Mouse (Mus musculus) right cerebral cortex, postnatal 10 days (tissue): Measurements from ENCODE around the gene Tlx3.
A peak's percentile ranks its signal among the peaks of the same experiment; 100 is the strongest.

Source experiments
- DNase-seq, 2 experiments: peaks; one replicate each; pipeline ENCODE4 v3.0.0; 2021; ENCODE audit warnings: low spot score in 2 of 2

Tlx3 gene

GRCm38 (mm10) chr11:33203383-33204328 is at the start of gene Tlx3:
Gene Tlx3, minus strand, starts transcription at chr11:33203589.
- DNase-seq, result peak in 1 of 2 experiments; percentile 26

GRCm38 (mm10) chr11:33240295-33240694 is 36.9 kb upstream of the Tlx3 start:
- no peak for DNase-seq

GRCm38 (mm10) chr11:33234134-33234533 is 30.7 kb upstream of the Tlx3 start:
- DNase-seq, result no peak

GRCm38 (mm10) chr11:33232056-33232455 is 28.7 kb upstream of the Tlx3 start:
- DNase-seq, result no peak

GRCm38 (mm10) chr11:33228186-33228585 is 24.8 kb upstream of the Tlx3 start:
- no peak for DNase-seq

- no peak for DNase-seq
Measured at GRCm38 (mm10) chr11:33226516-33226915, 23.1 kb upstream of the Tlx3 start.

- DNase-seq, result no peak
Measured at GRCm38 (mm10) chr11:33221566-33222365, 18.4 kb upstream of the Tlx3 start.

- DNase-seq, result no peak
Measured at GRCm38 (mm10) chr11:33220763-33221162, 17.4 kb upstream of the Tlx3 start.

- DNase-seq, result no peak
Measured at GRCm38 (mm10) chr11:33217384-33218079, 14.1 kb upstream of the Tlx3 start.

GRCm38 (mm10) chr11:33207411-33207810 is 4.0 kb upstream of the Tlx3 start:
- DNase-seq, result no peak

- no peak for DNase-seq
Measured at GRCm38 (mm10) chr11:33204966-33205365, 1.6 kb upstream of the Tlx3 start.

- peak in 1 of 2 experiments; percentile 21 for DNase-seq
Measured at GRCm38 (mm10) chr11:33204329-33204705, 928 bp upstream of the Tlx3 start.

GRCm38 (mm10) chr11:33202972-33203371 is 417 bp downstream of the Tlx3 start:
- DNase-seq, result no peak

- DNase-seq, result no peak
Measured at GRCm38 (mm10) chr11:33202296-33202695, 1.1 kb downstream of the Tlx3 start.

- DNase-seq, result no peak
Measured at GRCm38 (mm10) chr11:33201626-33202010, 1.8 kb downstream of the Tlx3 start.

GRCm38 (mm10) chr11:33200764-33201625 is 2.4 kb downstream of the Tlx3 start:
- no peak for DNase-seq

- DNase-seq, result no peak
Measured at GRCm38 (mm10) chr11:33199906-33200763, 3.3 kb downstream of the Tlx3 start.

GRCm38 (mm10) chr11:33199117-33199514 is 4.3 kb downstream of the Tlx3 start:
- no peak for DNase-seq

GRCm38 (mm10) chr11:33198351-33199116 is 4.9 kb downstream of the Tlx3 start:
- no peak for DNase-seq
